22 mouse cellular contexts compared by ENCODE assay signal in genomic region chr6:120252741-120253140, GRCm38 (mm10). TPM values are rescaled to one million over a fixed set of nuclear protein-coding genes. Genes with fewer than 3 reads are reported as not detected.
"Had no signal": no experiment of that assay in that cellular context is flagged by ENCODE, and none has a peak within 500 bp of the region (broad histone marks: within the 10 kb centered on the region; RNA-seq: fewer than 3 reads in every experiment).

No protein-coding gene starts in this region.

- H3K9ac ChIP-seq: neural tube, embryonic 13.5 days; neural tube, embryonic 15.5 days; stomach, embryonic 15.5 days had no signal

- H3K4me3 ChIP-seq: neural tube, embryonic 13.5 days; neural tube, embryonic 15.5 days; stomach, embryonic 15.5 days had no signal

- H3K4me2 ChIP-seq: neural tube, embryonic 13.5 days; neural tube, embryonic 15.5 days; stomach, embryonic 15.5 days had no signal

- H3K27ac ChIP-seq: neural tube, embryonic 13.5 days; neural tube, embryonic 15.5 days; stomach, embryonic 15.5 days; stomach, postnatal 0 days had no signal

- H3K9me3 ChIP-seq: neural tube, embryonic 13.5 days; neural tube, embryonic 15.5 days; stomach, embryonic 15.5 days had no signal

- H3K27me3 ChIP-seq: neural tube, embryonic 13.5 days; neural tube, embryonic 15.5 days; stomach, embryonic 15.5 days had no signal

- DNase-seq: retina, postnatal 1 day; right cerebral cortex, adult 18-20 months; right cerebral cortex, postnatal 14 days; right cerebral cortex, postnatal 25 days; right cerebral cortex, postnatal 4 days; spleen, adult 18-20 months; thymus, adult 18-20 months; thymus, adult 2 months; thymus, postnatal 14 days; thymus, postnatal 25 days; thymus, postnatal 36 days; thymus, postnatal 4 days had no signal

- H3K4me1 ChIP-seq: neural tube, embryonic 13.5 days; neural tube, embryonic 15.5 days had no signal

- H3K36me3 ChIP-seq: neural tube, embryonic 13.5 days; neural tube, embryonic 15.5 days; stomach, embryonic 15.5 days had no signal

RNA-seq across cellular contexts. Expression of gene D330020A13Rik, which starts 41.4 kb away (rescaled TPM):
- total RNA-seq: neutrophil, adult 5-6 weeks had no signal
- polyA plus RNA-seq: neural tube, embryonic 14.5 days; neural tube, embryonic 15.5 days; spleen, adult 2 months; stomach, embryonic 14.5 days; stomach, embryonic 16.5 days; thymus, adult 2 months; urinary bladder, adult 2 months had no signal

RNA-seq across cellular contexts. Expression of gene B4galnt3, which starts 41.6 kb away (rescaled TPM):
- total RNA-seq: neutrophil, adult 5-6 weeks had no signal
